Mouse (Mus musculus): ENCODE measurements around the gene Vmn2r111. TPM values are rescaled to one million over a fixed set of nuclear protein-coding genes. Genes with fewer than 3 reads are reported as not detected.
"Not testable (repeated sequence)": the region's sequence is repeated elsewhere in the genome, so short reads cannot be mapped to it uniquely, and the experiment has no call there.

Vmn2r111 gene
- total RNA-seq (2022): not detected

DNA sequence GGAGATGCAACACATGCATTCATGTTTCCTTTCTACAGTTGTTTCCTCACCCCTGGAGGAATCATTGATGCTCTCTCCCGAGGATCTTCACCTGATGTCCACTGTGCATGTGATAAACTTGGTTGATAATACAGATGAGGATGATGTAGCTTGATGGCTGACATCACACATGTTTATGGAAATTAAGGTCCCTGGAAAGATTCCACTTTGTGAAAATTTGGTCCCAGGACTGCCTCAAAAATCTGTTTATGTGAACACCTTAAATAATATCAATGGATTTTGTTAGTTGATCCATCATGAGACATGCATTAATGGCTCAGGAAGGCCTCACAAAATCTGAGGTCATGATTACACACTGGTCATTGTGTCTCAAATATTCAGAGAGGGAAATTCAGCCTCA lies at the start of gene Vmn2r111:
Vmn2r111 (minus strand) TSS at position 101 of the 400 bp plus-strand sequence.
- DNase-seq (ENCODE audit: low spot score in 2 of 2): not testable (repeated sequence)

- DNase-seq (ENCODE audit: low spot score in 2 of 2): not testable (repeated sequence)
Observed at GRCm38 (mm10) chr17:22600651-22601050, 27.4 kb upstream of the Vmn2r111 start, which contains the start of gene Vmn2r112. TSS of gene Vmn2r112 (plus strand) at chr17:22600951.

DNA sequence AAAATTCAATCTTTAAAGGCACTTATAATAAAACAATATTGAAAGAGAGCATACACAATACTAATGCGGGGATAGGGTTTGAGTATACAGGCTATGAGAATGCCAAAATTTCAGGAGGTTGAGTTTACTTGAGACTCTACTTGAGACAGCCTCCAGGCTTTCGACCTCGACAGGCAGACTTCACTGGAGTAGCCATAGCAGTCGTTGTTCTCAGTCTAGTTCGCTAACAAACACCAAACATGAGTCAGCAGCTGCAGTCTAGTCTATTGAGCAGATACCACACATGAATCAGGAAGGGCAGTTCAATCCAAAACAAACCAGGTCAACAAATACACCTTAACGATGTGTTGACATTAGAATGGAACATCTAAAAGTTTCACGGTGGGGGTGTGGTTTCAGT lies 52.8 kb downstream of the Vmn2r111 start:
- not testable (repeated sequence) for DNase-seq (ENCODE audit: low spot score in 2 of 2)

GRCm38 (mm10) chr17:22520037-22520436 lies 53.2 kb downstream of the Vmn2r111 start:
- not testable (repeated sequence) for DNase-seq (ENCODE audit: low spot score in 2 of 2)

GRCm38 (mm10) chr17:22497120-22497519 lies 76.2 kb downstream of the Vmn2r111 start:
- no peak for DNase-seq (ENCODE audit: low spot score in 2 of 2)

Other genes starting within 250 kb of the Vmn2r111 start
- 1 to 10 TPM; 3.4 to 5.1 (median 4.3) TPM for gene Zfp944, start 212.1 kb downstream of the Vmn2r111 start, total RNA-seq (2022)
- 10 to 100 TPM in 1 of 4 experiments, 1 to 10 TPM in 3; 7.0 to 10.0 (median 7.8) TPM for gene Zfp758, start 212.0 kb downstream of the Vmn2r111 start, total RNA-seq (2022)
- 1 to 10 TPM; 3.5 to 5.4 (median 4.5) TPM for gene Zfp946, start 149.3 kb downstream of the Vmn2r111 start, total RNA-seq (2022)
- gene Vmn2r112, start 27.5 kb upstream of the Vmn2r111 start, total RNA-seq (2022): not detected